Mouse (Mus musculus) c-Kit-positive CD71-negative TER-119-negative erythroid progenitor cells, embryonic 14.5 days (primary cell): ENCODE measurements around the gene Mael.

Experiments
- DNase-seq: peaks from one replicate; pipeline ENCODE4 v3.0.0-alpha.2; 2013; ENCODE audit warnings: low read depth

Mael gene

GRCm38 (mm10) chr1:166153351-166154120 lies 85.0 kb downstream of the Mael start:
- peak; percentile 72 for DNase-seq

DNA sequence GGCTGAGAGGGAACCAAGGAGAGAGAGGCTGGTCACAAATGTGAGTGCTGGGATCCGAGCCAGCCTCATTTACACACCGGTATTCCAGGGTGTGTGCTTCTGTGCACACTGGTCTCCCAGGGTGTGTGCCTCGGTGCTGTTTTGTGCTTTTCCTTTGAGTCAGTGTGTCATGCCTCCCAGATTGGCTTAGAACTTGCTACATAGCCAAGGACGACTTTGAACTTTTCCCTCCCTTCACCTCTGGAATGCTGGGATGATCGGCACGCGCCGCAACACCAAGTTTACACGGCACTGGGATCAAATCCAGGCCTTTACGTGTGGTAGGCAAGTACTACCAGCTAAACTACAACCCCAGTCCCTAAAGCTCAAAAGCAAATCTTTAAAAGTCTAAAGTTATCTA lies 86.5 kb downstream of the Mael start:
- no peak for DNase-seq

GRCm38 (mm10) chr1:166151341-166151740 lies 87.2 kb downstream of the Mael start:
- no peak for DNase-seq
